Mouse (Mus musculus) neural tube, embryonic 15.5 days (tissue): ENCODE measurements around the gene Tcf25. TPM values are rescaled to one million over a fixed set of nuclear protein-coding genes. Genes with fewer than 3 reads are reported as not detected.
A peak's percentile ranks its signal among the peaks of the same experiment; 100 is the strongest.

ENCODE experiments used
- ATAC-seq: fragments of 200-750 bp; cut with Nextera tagmentation; 2 replicates; pipeline ENCODE4 v1.8.0; 2017; ENCODE audit warnings: mild to moderate bottlenecking, moderate TSS enrichment, moderate library complexity; ENCODE audit not compliant: low FRiP score
- H3K27ac ChIP-seq: fragments of 300-500 bp; sonication (generic); replicated peaks from 2 replicates; pipeline ENCODE4 v1.5.1; 2015; ENCODE audit warnings: mild to moderate bottlenecking, inconsistent platforms
- H3K27me3 ChIP-seq: fragments of 300-500 bp; sonication (generic); replicated peaks from 2 replicates; pipeline ENCODE4 v1.6.1; 2015; ENCODE audit warnings: inconsistent platforms
- H3K36me3 ChIP-seq: fragments of 300-500 bp; sonication (generic); 2 replicates; pipeline ENCODE4 v1.6.1; 2015; ENCODE audit warnings: inconsistent platforms
- H3K4me1 ChIP-seq: fragments of 300-500 bp; sonication (generic); 2 replicates; pipeline ENCODE4 v1.6.1; 2015; ENCODE audit warnings: inconsistent platforms
- H3K4me2 ChIP-seq: fragments of 300-500 bp; sonication (generic); 2 replicates; pipeline ENCODE4 v1.6.1; 2015; ENCODE audit warnings: inconsistent platforms, mild to moderate bottlenecking, moderate library complexity
- H3K4me3 ChIP-seq: fragments of 300-500 bp; sonication (generic); replicated peaks from 2 replicates; pipeline ENCODE4 v1.5.1; 2015; ENCODE audit warnings: mild to moderate bottlenecking, inconsistent platforms
- H3K9ac ChIP-seq: fragments of 300-500 bp; sonication (generic); replicated peaks from 2 replicates; pipeline ENCODE4 v1.6.1; 2015; ENCODE audit warnings: mild to moderate bottlenecking, inconsistent platforms
- H3K9me3 ChIP-seq: fragments of 300-500 bp; sonication (generic); replicated peaks from 2 replicates; pipeline ENCODE4 v1.6.1; 2016; ENCODE audit warnings: inconsistent platforms
- WGBS: fragments of 180-500 bp; shearing (Covaris S2); methylation state at CpG from one replicate; pipeline ENCODE4 v1.1.7; 2015; ENCODE audit warnings: mixed read lengths; 5-methylcytosine and 5-hydroxymethylcytosine counted together
- polyA plus RNA-seq: library from polyadenylated mRNA; unstranded; fragments of >200 nt; fragmentation: Nextera tagmentation; extraction: Ambion mirVana; gene quantifications from 2 replicates; pipeline ENCODE4 v1.2.1, GENCODE M21; 2015

The Tcf25 gene
- polyA plus RNA-seq, 1 experiment from 2014 or later: 390 TPM

GRCm38 (mm10) chr8:123389026-123389425 is 15.5 kb downstream of the Tcf25 start:
- WGBS: 95% methylated on average over 7 of the region's 7 CpGs
- no peak for ATAC-seq
- Histone ChIP-seq H3K9me3 (no peaks in the 10 kb centered on the region), H3K27ac (no peak overlapping the region), H3K36me3 (peaks cover 97% of the 10 kb centered on the region), H3K27me3 (no peaks in the 10 kb centered on the region), H3K4me3 (no peak overlapping the region), H3K4me2 (no peak overlapping the region), H3K4me1 (no peaks in the 10 kb centered on the region), H3K9ac (no peak overlapping the region)

- no peak overlapping the region for H3K4me2 ChIP-seq
- H3K4me1 ChIP-seq: no peaks in the 10 kb centered on the region
- 95% methylated on average over 13 of the region's 13 CpGs for WGBS
- H3K9ac ChIP-seq: no peak overlapping the region
- peaks cover 98% of the 10 kb centered on the region for H3K36me3 ChIP-seq
- H3K4me3 ChIP-seq: no peak overlapping the region
- no peaks in the 10 kb centered on the region for H3K27me3 ChIP-seq
- no peak overlapping the region for H3K27ac ChIP-seq
- H3K9me3 ChIP-seq: no peaks in the 10 kb centered on the region
- ATAC-seq: no peak
Measured at GRCm38 (mm10) chr8:123398308-123398707, 24.8 kb downstream of the Tcf25 start.

- Histone ChIP-seq H3K27ac (no peak overlapping the region), H3K4me1 (peaks cover 7% of the 10 kb centered on the region), H3K4me2 (no peak overlapping the region), H3K27me3 (no peaks in the 10 kb centered on the region), H3K9me3 (no peaks in the 10 kb centered on the region), H3K4me3 (no peak overlapping the region), H3K36me3 (peaks cover 64% of the 10 kb centered on the region), H3K9ac (no peak overlapping the region)
- ATAC-seq: no peak
- WGBS: 93% methylated on average over 9 of the region's 9 CpGs
Measured at GRCm38 (mm10) chr8:123401936-123402335, 28.4 kb downstream of the Tcf25 start.

GRCm38 (mm10) chr8:123402730-123403326 is 29.3 kb downstream of the Tcf25 start:
- no peak overlapping the region for H3K4me3 ChIP-seq
- H3K27ac ChIP-seq: no peak overlapping the region
- H3K36me3 ChIP-seq: peaks cover 57% of the 10 kb centered on the region
- H3K9me3 ChIP-seq: no peaks in the 10 kb centered on the region
- 88% methylated on average over 9 of the region's 9 CpGs for WGBS
- peaks cover 9% of the 10 kb centered on the region for H3K4me1 ChIP-seq
- H3K4me2 ChIP-seq: no peak overlapping the region
- H3K9ac ChIP-seq: no peak overlapping the region
- H3K27me3 ChIP-seq: no peaks in the 10 kb centered on the region
- ATAC-seq: no peak

- H3K4me1 ChIP-seq: peaks cover 20% of the 10 kb centered on the region
- H3K9me3 ChIP-seq: no peaks in the 10 kb centered on the region
- no peak overlapping the region for H3K9ac ChIP-seq
- H3K4me3 ChIP-seq: no peak overlapping the region
- peaks cover 40% of the 10 kb centered on the region for H3K36me3 ChIP-seq
- no peak overlapping the region for H3K27ac ChIP-seq
- 30% methylated on average over 8 of the region's 8 CpGs for WGBS
- no peak for ATAC-seq
- no peaks in the 10 kb centered on the region for H3K27me3 ChIP-seq
- H3K4me2 ChIP-seq: no peak overlapping the region
Measured at GRCm38 (mm10) chr8:123404521-123404920, 31.0 kb downstream of the Tcf25 start.

- Histone ChIP-seq H3K27ac (no peak within 1 kb of the TSS), H3K36me3 (peaks cover 18% of the 10 kb centered on the region), H3K4me1 (peaks cover 29% of the 10 kb centered on the region), H3K4me3 (no peak within 1 kb of the TSS), H3K9ac (no peak within 1 kb of the TSS), H3K4me2 (peak within 1 kb of the TSS; percentile 11; the same call in 1 of the 2 replicates), H3K27me3 (no peaks in the 10 kb centered on the region), H3K9me3 (no peaks in the 10 kb centered on the region)
- WGBS: 13% methylated on average over 4 of the region's 4 CpGs
- ATAC-seq: no peak
Measured at GRCm38 (mm10) chr8:123406786-123407185, 33.2 kb downstream of the Tcf25 start, which contains the start of gene Mc1r. Gene Mc1r, plus strand, starts transcription at chr8:123407107.

GRCm38 (mm10) chr8:123407612-123408011 is 34.1 kb downstream of the Tcf25 start:
- H3K4me2 ChIP-seq: no peak overlapping the region
- 93% methylated on average over 13 of the region's 13 CpGs for WGBS
- H3K9me3 ChIP-seq: no peaks in the 10 kb centered on the region
- H3K27me3 ChIP-seq: no peaks in the 10 kb centered on the region
- no peak overlapping the region for H3K27ac ChIP-seq
- peaks cover 9% of the 10 kb centered on the region for H3K36me3 ChIP-seq
- H3K4me3 ChIP-seq: no peak overlapping the region
- no peak for ATAC-seq
- peaks cover 29% of the 10 kb centered on the region for H3K4me1 ChIP-seq
- H3K9ac ChIP-seq: no peak overlapping the region

GRCm38 (mm10) chr8:123408586-123409544 is 35.3 kb downstream of the Tcf25 start:
- no peak for ATAC-seq
- H3K9ac ChIP-seq: peak overlapping the region; percentile 96; the same call in 1 of the 2 replicates
- H3K4me3 ChIP-seq: 0 out of 2 replicates have a peak overlapping the region, but pooled peaks have one; percentile 78

GRCm38 (mm10) chr8:123410049-123410587 is 36.6 kb downstream of the Tcf25 start:
- no peaks in the 10 kb centered on the region for H3K36me3 ChIP-seq
- 15% methylated on average over 8 of the region's 8 CpGs for WGBS
- ATAC-seq: no peak

More at GRCm38 (mm10) chr8:123408586-123409544, 35.3 kb downstream of the Tcf25 start:
- peaks cover 29% of the 10 kb centered on the region for H3K4me1 ChIP-seq
- 78% methylated on average over 9 of the region's 9 CpGs for WGBS
- H3K27me3 ChIP-seq: no peaks in the 10 kb centered on the region
- peak overlapping the region; percentile 97 for H3K27ac ChIP-seq
- H3K36me3 ChIP-seq: no peaks in the 10 kb centered on the region
- H3K4me2 ChIP-seq: peak overlapping the region; percentile 82
- no peaks in the 10 kb centered on the region for H3K9me3 ChIP-seq

GRCm38 (mm10) chr8:123410788-123411187 is 37.2 kb downstream of the Tcf25 start:
- Histone ChIP-seq H3K27ac (peak overlapping the region; percentile 97), H3K4me3 (peak overlapping the region; percentile 78), H3K4me1 (peaks cover 33% of the 10 kb centered on the region), H3K9ac (peak overlapping the region; percentile 96), H3K36me3 (no peaks in the 10 kb centered on the region), H3K4me2 (peak overlapping the region; percentile 82), H3K27me3 (no peaks in the 10 kb centered on the region), H3K9me3 (no peaks in the 10 kb centered on the region)
- ATAC-seq: peak; percentile 26
- WGBS: 4% methylated on average over 11 of the region's 11 CpGs

More at GRCm38 (mm10) chr8:123410049-123410587, 36.6 kb downstream of the Tcf25 start:
- Histone ChIP-seq H3K4me1 (peaks cover 29% of the 10 kb centered on the region), H3K9ac (peak overlapping the region; percentile 96), H3K9me3 (no peaks in the 10 kb centered on the region), H3K27me3 (no peaks in the 10 kb centered on the region), H3K27ac (peak overlapping the region; percentile 97), H3K4me2 (peak overlapping the region; percentile 82), H3K4me3 (peak overlapping the region; percentile 78)

- under 1% methylated on average over 21 of the region's 29 CpGs for WGBS
- H3K4me3 ChIP-seq: peak within 1 kb of the TSS; percentile 78
- H3K9ac ChIP-seq: peak within 1 kb of the TSS; percentile 96
- ATAC-seq: peak; percentile 92
- H3K36me3 ChIP-seq: no peaks in the 10 kb centered on the region
- H3K9me3 ChIP-seq: no peaks in the 10 kb centered on the region
- peaks cover 36% of the 10 kb centered on the region for H3K4me1 ChIP-seq
- peak within 1 kb of the TSS; percentile 82 for H3K4me2 ChIP-seq
- H3K27me3 ChIP-seq: no peaks in the 10 kb centered on the region
- H3K27ac ChIP-seq: peak within 1 kb of the TSS; percentile 97
Measured at GRCm38 (mm10) chr8:123411246-123411645, 37.7 kb downstream of the Tcf25 start, which contains the start of gene Tubb3. Gene Tubb3, plus strand, starts transcription at chr8:123411424.
